Mouse (Mus musculus): ENCODE measurements around the gene Itpr2.

Itpr2 gene

DNA sequence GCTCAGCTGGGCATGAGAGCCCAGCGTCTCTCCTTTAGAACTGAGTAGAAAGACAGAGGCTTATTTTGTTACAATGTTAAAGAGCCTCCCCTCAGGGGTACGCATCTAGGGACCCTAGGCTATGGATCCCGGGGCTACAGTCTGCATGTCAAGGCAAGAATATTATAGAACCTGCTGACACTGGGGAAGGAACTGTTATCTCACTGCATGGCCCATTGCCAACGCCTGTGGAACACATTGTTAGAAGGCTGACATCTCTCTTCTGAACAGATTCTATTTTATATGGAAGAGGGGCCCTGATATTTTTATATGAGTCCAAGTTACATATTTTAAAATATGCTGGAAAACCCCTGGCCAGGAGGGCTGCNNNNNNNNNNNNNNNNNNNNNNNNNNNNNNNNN, 342.4 kb downstream of the Itpr2 start:
- no peak for DNase-seq (ENCODE audit: low spot score in 2 of 2)

DNA sequence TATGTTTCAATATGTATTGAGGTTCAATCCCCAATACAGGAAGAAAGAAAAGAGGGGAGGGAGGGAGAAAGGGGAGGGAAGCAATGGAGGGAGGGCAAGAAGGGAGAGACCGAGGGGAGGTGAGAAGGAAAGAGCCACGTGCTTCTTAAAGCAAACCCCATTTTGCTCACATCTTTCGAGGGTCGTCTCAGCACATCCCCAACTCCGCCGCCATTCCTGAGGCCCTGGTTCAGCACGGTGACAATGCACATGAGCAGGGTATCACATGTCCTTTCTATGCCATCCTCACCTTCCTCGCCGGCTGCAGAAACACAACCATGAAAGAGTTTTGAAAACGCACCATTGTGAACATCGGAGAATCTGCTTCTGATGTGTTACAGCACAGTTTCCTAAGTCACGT, 343.3 kb downstream of the Itpr2 start:
- DNase-seq (ENCODE audit: low spot score in 2 of 2) = no peak

DNA sequence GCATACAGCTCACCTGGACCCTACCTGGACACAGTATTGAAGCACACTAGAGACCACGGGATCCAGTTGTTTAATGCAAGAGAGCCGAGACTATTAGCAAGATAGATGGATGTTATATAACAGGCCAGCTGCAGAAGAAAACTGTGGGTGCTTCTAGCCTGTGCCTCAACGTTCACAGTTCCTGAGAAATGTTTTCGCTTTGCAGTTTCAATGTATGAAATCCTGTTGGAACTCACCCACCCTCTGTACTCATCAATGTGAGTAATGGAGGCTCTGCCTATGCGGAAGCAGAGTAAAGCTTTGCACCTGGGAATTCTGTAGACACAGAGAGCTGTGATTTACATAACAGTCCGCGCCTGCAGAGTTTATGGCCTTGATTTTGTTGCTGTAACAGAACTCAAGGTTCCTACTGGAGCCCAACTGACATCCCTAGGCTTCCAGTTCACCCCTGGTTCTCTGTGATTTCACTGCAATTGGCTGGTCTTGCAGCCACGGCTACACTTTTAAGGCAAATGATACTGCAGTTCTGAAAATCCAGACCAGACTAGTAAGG, 344.0 kb downstream of the Itpr2 start:
- DNase-seq (ENCODE audit: low spot score in 2 of 2) = no peak

DNA sequence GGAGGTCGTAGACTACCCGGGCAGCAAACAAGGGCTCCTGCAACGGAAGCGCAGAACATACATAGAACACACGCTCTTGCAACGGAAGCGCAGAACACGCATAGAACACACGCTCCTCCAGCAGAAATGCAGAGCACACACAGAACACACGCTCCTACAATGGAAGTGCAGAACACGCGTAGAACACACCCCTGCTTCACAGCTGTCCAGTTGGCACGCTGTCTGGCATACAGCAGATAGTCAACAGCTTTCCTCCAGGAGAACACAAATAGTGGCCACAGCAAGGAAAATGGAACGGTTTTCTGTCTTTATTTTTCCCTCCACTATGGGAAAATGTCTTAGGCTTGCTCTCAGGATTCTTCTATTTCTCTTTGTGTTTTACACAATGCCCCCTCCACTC, 344.9 kb downstream of the Itpr2 start:
- DNase-seq (ENCODE audit: low spot score in 2 of 2) = no peak

DNA sequence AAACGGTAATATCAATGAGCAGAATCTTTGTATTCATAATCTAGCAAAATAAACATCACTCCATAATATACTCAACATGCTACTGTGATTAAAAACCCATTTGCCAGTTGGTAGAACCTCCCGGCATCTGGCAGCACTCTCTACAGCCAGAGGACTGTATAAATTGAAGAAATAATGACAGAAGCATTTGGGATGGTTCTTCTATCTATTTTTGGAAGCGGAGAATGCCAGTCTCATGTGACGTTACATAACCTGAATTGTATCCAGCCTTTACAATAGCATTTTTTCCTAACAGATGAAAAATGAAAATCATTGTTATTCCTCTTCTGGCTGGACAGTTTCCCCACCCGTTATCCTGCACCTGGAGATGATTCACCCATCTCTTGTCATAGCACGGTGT, 345.5 kb downstream of the Itpr2 start:
- no peak for DNase-seq (ENCODE audit: low spot score in 2 of 2)

DNA sequence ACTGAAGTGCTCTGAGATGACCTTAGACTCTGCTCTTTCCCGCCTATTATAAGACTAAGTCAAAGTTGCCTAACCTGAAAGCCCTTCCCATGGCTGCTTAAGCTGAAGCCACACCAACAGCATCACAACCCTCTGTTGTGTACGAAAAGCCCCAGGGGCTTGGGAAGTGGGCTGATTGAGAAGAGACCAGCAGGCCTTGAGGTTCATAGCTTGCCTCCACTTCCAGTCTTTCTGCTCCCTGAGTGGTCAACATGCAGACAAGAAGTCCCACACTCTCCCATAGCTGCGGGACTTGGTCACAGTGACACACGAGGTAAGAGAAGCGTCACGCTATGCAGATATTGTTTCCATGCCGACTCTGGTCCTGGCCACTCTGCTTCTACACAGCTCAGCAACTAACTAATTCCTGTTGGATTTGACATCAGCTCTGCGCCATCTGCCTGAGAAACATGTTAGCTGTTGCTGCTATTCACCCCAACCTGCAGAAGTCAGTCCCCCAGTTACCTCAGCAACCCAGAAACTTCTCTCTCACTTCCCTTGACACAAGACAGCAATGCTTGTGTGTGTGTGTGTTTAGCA, 346.8 kb downstream of the Itpr2 start:
- DNase-seq (ENCODE audit: low spot score in 2 of 2) = no peak

DNA sequence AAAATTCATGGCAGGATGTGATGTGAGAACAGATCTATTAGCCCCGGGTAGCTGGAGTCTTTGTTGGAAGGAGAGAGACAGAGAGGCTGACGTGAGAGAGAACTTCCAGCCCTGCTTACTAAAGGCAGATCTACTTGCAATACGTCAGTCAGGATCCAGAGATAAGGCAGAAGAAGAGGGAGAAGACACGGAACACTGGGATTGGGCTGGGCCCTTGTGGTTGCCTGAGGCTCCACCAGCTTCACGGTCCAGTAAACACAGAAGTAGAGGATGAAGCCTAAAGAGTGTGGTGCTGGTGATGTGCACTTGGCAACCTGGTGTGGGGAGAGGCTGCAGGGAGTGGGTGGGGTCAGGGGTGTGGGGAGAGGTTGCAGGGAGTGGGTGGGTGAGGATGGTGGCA, 349.2 kb downstream of the Itpr2 start:
- no peak for DNase-seq (ENCODE audit: low spot score in 2 of 2)

DNA sequence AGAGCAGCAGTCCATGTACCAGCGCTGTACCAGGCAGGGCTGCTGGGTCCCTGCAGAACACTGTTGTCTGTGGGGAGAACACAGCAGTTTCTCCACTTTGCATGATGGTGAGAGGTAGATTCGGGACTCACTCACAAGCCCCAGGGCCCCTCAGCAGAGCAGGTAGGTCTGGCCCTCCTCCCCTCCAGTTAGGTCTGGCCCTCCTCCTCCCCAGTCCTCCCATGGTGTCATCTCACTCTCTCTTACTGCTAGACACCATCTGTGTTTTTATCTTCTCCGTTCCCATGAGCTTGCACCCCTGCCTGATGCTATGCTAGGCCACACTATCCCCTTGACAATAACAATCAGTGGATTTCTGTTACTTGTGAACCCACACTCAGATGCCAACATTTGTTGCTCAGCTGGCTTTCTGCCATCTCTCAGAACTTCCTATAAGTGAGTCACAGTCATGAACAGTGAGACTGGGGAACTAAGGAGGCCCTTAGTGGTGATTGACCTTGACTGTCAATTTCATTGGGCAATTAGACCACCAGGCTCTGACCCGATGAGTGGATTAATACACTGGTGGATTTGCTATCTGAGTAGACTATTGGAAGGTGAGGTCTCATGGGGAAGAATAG, 360.9 kb downstream of the Itpr2 start:
- no peak for DNase-seq (ENCODE audit: low spot score in 2 of 2)

DNA sequence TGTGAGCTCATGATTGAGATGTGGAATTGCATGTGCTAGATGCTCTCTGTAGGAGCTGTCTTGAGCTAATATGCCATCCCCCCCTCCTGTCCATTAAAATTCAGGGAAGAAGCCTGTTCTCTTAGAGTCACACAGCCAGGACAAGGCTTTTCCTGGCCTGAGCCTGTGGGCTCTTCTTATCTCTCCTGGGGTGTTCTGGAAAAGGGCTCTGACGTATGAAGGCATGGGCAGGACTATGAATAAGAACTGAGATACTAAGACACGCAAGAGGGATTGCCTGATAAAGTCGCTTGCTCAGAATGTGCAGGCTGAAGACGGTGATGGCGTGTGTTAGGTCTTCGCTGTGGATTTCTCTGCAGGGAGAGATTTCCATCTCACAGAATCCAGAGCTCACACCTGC, 361.9 kb downstream of the Itpr2 start:
- DNase-seq (ENCODE audit: low spot score in 2 of 2) = no peak

DNA sequence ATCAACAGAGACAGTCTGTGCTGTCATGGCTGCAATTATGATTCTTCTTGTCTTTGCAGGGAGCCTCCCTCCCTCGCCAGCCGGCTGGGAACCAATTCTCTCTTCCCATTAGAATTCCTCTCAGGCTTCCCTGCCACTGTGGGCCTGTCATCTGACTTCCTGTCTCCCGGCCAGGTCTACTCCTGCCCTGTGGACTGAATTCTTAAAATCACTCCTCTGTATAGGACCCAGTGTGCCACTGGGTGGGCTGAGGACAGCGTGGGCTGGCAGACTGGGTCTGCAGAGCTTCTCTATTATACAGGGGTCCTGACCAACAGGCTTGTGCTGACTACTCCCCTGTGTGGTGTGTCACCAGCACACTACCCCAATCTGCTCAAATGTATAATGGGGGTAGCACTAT, 365.4 kb downstream of the Itpr2 start:
- DNase-seq (ENCODE audit: low spot score in 2 of 2) = no peak

DNA sequence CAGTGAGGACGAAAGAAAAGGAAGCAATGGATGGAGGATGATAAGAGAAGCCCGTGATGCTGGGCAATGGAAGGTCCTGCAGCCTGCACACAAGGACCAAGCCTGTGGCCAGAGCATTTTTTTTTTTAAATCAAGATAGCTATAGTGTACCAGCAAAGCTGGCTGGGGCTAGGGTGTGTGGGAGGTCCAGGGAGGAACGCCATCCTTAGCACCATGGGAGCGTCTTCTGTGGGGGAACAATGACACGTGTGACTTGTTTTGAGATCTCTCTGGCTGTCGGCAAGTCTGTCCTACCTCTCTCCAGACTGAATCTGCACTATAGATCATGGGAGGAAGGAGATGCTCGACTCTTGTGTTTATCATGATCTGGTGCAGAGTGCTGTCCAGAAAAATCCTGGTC, 365.8 kb downstream of the Itpr2 start:
- DNase-seq (ENCODE audit: low spot score in 2 of 2) = no peak

DNA sequence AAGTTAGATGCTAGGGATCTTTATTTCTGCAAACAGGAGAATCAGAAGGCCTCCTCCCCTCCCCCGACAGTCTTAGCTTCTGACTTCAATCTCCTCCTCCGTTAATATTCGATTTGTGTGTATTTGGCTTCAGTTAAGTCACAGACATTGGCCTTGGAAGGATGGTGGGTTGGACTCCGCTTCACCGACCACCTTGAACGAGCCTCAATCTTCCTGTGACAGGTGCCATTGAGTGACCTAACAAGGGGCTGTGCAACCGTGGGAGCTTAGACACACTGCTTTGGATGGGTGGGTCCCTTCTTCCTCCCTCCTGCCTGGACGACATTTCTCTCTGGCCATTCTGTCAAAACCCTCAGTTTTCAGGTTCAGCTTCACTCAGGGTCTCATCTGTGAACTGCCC, 366.7 kb downstream of the Itpr2 start:
- no peak for DNase-seq (ENCODE audit: low spot score in 2 of 2)

DNA sequence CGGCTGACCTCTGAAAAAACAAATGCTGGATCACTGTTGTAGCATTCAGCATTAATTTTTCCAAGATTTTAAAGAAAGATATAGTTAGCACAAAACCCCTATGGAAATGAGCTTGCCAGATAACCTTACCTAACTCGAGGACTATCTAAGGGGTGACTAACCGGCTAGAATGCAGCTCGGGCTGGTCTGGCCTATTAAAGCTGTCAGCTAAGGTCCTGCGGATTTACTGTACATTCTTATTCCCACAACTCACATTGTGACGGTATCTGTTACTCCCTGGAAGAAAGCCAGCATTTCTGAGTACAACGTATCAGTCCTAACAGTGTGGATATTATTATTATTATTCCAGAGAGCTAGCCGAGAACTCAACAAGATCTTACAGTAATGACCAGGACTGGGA, 368.1 kb downstream of the Itpr2 start:
- no peak for DNase-seq (ENCODE audit: low spot score in 2 of 2)

DNA sequence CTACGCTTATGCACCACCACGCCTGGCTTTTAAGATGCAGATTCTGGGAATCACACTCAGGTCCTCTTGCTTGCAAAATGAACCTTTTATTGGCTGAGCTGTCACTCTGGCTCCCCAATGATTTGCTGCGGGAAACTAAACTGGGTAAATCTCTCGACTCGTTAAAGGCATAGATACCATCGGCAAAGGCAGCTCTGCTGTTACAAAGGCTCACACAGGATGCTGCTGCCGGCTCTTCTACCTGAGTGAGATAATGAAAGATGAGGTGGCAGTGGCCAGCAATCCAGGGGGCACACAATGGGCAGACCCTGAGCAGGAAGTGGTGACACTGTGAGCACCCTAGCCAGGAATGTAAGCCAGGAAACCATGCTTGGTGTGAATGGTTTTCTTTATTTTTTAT, 373.0 kb downstream of the Itpr2 start:
- no peak for DNase-seq (ENCODE audit: low spot score in 2 of 2)

DNA sequence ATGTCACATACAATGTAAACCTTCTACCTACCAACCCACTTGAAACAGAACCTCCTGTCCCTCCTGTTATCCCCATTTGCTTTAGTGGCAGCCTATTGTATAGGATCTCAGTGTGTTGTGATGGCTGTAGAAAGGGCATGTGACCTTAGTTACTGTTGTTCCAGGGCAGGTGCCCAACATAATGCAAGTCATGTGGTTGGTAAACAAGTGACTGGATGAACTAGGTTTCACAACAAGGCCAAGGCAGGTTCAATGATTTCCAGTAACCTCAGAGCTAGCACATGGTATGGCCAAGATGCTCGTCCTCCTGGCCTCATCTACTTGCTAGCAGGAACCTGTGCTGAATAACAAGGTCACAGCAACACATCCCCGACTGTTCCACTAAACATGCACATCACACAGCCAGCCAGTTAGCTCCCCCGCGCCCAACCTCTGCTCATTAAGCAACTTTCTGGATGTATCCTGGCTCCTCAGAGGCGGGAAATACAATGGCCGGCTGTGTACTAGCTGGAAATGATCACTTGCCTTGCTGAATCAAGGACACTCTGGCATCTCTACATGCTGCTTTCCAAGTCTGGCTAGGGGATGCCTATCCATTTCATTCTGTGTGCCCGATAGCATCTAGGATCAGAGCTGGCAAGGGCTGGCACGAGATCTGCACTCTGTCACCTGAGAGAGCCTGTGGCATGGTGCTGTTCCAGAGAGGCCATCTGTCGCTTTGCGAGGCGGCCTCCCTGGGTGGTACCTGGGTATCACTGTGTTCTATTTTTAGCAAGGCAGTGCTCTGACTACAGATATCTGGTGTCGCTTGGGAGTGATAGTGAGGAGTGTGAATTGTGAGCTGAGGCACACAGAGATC, 375.0 kb downstream of the Itpr2 start:
- DNase-seq (ENCODE audit: low spot score in 2 of 2) = no peak

DNA sequence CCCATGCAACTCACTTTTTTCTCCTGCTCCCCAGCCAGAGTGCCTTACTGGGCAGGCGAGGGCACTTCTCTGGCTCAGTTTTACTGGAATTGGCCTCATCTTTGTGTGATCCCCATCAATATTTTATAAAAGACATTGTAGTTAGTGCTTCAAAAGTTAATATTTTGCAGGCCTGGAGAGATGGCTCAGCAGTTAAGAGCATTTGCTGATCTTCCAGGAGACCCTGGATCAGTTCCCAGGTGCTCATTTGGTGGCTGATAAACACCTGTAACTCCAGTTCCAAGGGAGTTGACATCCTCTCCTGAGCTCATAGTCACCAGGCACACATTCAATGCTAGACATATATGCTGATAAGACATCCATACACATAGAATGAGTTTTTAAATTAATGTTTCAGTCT, 376.4 kb downstream of the Itpr2 start:
- DNase-seq (ENCODE audit: low spot score in 2 of 2) = no peak

DNA sequence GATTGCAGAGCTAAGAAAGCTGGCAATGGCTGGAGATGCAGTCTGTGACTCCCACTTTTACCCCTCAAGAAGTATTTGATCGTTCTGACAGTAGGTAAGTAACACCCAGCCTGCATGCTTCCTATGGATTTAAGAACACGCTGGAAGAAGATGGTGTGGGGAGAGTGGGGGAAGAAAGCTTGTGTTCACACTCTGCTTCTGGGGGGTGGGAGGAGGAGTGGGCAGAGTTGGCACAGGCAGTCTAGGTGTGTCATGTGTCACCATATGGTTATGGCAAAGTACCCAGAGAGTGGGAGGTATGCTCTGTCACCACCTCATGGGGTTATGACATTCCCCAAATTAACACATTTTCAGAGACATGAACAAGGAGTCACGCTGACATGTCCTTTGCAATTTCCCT, 377.5 kb downstream of the Itpr2 start:
- no peak for DNase-seq (ENCODE audit: low spot score in 2 of 2)

DNA sequence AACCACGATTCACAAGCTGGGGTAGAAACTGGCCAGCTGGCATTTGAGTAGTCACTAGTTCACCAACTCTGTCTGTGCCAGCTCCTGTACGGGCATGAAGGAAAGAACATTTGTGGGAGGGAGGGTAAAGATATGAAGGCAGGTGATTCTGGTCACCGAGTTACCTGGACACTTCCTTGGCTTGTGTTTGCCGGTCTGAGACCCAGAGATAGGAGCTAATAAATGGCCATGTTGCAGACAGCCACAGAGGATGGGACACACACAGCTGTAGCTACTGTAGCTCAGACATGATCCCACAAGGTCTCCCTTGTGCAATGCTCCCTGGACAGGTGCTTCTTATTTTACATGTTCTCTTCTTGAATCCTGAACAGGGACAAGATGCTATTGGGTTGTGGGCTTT, 378.4 kb downstream of the Itpr2 start:
- DNase-seq (ENCODE audit: low spot score in 2 of 2) = no peak

DNA sequence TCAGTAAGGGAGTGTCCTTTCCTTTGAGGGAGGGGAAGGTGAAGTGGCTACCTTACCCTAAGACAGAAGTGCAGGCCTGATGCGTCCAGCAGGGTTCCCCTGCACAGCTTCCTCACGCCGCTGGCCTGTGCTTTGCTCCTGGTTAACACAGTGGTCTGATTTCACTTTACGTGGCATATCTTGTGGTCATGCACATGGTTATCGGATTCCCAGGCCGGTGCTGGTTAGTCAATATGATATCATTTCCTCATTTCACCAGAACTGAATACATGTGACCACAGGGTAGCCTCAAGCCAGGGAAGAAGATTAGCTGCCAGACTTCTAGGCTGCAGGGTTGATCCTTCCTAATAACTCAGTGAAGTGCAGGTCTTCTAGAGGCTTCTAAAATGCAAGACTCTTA, 381.9 kb downstream of the Itpr2 start:
- DNase-seq (ENCODE audit: low spot score in 2 of 2) = no peak

DNA sequence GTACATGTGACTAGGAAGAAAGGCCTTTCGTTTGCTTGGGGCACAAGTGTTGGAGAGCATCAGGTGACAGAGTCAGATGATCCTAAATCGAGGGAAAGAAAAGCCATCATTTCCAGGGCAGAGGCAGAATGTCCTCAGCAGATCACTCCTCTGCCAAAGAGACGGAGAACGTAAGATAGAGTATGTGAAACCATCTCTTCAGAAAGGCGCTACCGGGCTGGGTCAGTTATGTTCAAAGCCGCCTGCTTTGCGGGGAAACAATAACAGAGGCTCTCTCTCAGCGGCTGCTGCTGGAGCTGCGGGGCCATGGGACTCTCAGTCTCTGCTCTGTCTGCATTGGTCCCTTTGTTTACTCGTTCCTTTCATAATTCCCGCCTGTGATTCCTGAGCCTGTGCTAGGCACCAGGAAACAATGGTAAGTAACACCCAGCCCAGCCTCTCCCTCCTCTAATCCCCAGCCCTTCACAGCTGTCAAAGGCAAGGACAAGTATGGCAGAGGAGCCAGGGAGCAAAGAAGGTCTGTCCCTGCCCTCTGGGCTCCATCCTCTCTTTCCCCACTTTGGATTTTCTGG, 387.2 kb downstream of the Itpr2 start:
- no peak for DNase-seq (ENCODE audit: low spot score in 2 of 2)

DNA sequence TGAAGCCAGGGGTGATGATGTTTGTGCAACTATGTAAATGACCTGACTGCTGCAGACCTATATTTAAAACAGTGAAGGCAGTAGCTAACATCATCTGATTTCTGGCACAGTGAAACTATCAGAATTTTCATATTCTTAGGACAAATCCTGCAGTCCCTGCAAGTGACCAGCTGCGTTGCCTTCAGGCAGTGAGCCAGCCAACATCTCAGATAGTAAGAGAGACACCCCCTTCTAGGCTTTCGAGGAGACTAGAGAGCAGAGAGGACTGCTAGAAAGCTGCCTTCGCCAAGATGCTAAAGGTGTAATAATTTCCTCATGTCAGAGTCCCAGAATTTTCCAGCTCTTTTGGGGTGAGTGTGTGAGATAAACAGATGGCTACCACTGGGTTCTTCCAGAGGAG, 388.0 kb downstream of the Itpr2 start:
- DNase-seq (ENCODE audit: low spot score in 2 of 2) = no peak

DNA sequence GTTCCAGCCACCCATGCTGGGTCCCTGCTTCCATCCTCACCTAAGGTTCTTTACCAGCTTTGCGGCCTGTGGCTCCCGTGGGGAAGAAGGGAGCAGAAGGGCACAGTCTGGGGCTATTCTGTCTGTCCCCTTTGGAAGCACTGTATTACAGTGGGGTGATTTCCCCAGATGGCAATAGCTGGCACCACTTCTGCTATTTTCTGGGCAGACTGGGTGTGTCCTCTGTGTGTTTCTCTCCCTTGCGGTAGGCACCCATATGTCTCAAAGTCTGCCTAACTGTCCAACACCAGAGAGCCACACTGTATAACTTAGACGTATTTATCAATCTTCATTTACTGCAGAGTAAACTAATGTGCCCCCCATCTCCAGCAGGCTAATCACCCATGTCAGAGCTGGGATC, 388.9 kb downstream of the Itpr2 start:
- no peak for DNase-seq (ENCODE audit: low spot score in 2 of 2)

DNA sequence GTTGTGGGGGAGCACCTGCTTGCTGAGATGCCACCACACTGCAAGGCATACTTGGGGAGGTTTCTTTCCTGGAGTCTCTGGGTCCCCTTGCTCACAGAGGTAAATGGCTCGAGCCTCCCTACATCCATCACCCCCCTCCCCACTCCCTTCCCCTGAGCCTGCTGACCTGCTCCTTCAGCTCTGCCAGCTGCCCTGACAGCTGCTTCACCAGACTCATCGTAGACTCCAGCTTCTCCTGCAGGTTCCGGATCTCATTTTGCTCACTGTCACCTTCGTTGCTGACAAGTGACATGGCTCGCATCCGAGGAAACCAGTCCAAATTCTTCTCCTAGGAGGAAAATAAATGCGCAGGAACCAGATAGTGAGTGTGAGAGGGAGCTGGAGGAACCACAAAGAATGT, 389.8 kb downstream of the Itpr2 start:
- DNase-seq (ENCODE audit: low spot score in 2 of 2) = no peak

Data from urinary bladder, adult 18-20 months (tissue).